Mouse (Mus musculus) stomach, postnatal 0 days (tissue): ENCODE measurements around the gene Dusp28.

Source experiments
- CTCF ChIP-seq: IDR thresholded peaks from 2 replicates; pipeline ENCODE4 v1.5.1; 2016; ENCODE audit warnings: antibody characterized with exemption, low read depth, mild to moderate bottlenecking, moderate library complexity
- EP300 ChIP-seq: optimal IDR thresholded peaks from 2 replicates; pipeline ENCODE3; 2016; ENCODE audit warnings: antibody characterized with exemption

- no peak for TF ChIP-seq CTCF
- TF ChIP-seq EP300 = no peak
Observed at GRCm38 (mm10) chr1:92875360-92876111, 31.2 kb upstream of the Dusp28 start.
